Mouse (Mus musculus) kidney, adult 2 months (tissue): ENCODE measurements around the gene Atp1a1.

Experiments
- CTCF ChIP-seq: fragments of 200-500 bp; conservative IDR thresholded peaks from 2 replicates; pipeline ENCODE4 v1.5.1; 2011; ENCODE audit warnings: low read depth, mild to moderate bottlenecking, control low read depth, low read length, moderate library complexity, mixed read lengths; ENCODE audit not compliant: insufficient read depth, insufficient read length
- POLR2A ChIP-seq: fragments of 200-500 bp; IDR thresholded peaks from one replicate; pipeline ENCODE4 v1.6.1; 2011; ENCODE audit warnings: low read depth, low read length, control low read depth

GRCm38 (mm10) chr3:101541571-101541970 lies 62.9 kb downstream of the Atp1a1 start:
- TF ChIP-seq POLR2A (no peak), CTCF (no peak)
